Mouse (Mus musculus): ENCODE measurements around the gene Mylip. TPM values are rescaled to one million over a fixed set of nuclear protein-coding genes. Genes with fewer than 3 reads are reported as not detected.
A peak's percentile ranks its signal among the peaks of the same experiment; 100 is the strongest.

The Mylip gene
- total and polyA plus RNA-seq, 3 experiments = 10.5 to 27.1 (median 16.8) TPM

DNA sequence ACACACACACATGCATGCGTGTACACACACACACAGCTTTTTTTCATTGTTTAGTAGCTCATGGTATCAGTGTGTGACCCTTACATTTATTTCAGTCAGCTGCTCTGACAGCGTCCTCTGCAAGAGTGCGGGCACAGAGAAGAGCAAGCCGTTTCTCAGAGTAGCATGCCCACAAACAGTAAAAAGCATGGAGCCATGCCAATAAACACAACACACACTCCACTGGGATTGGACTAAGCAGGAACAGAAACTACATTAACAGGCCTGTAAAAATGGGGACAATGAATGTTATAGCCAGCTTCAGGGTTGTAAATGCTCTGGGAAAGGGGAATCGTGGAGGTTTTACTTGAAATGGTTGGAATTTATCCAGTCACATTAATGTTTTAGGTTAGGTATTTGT is 50.7 kb downstream of the Mylip start:
- H3K4me3 ChIP-seq = no peak overlapping the region
- intact Hi-C loops (cut with DNase I) = loop anchor here (10.0 kb wide), 1 partner anchor 275 kb away; no protein-coding TSS in a partner anchor
- TF ChIP-seq POLR2A (IDR thresholded peaks at IDR 0.05; ENCODE audit: insufficient read depth, low read depth, low read length) (no peak), EP300 (IDR thresholded peaks at IDR 0.05; ENCODE audit: insufficient read depth, low read depth, low read length) (no peak), CTCF (IDR thresholded peaks at IDR 0.05) (no peak)
- 70% methylated on average over 5 of the region's 5 CpGs for WGBS
- no peaks in the 10 kb centered on the region for H3K79me2 ChIP-seq (replicated peaks; ENCODE audit: control insufficient read depth, insufficient read depth, low read length)
- H3K36me3 ChIP-seq (ENCODE audit: control insufficient read depth, insufficient read depth, low read length) = no peaks in the 10 kb centered on the region
- H3K9ac ChIP-seq (ENCODE audit: low read depth, low read length) = no peak overlapping the region
- peaks cover 16% of the 10 kb centered on the region for H3K4me1 ChIP-seq (ENCODE audit: control insufficient read depth, insufficient read depth, low read length)
- no peaks in the 10 kb centered on the region for H3K27me3 ChIP-seq (ENCODE audit: control insufficient read depth, insufficient read depth, low read length)
- no peak overlapping the region for H3K27ac ChIP-seq
- no peak for DNase-seq

DNA sequence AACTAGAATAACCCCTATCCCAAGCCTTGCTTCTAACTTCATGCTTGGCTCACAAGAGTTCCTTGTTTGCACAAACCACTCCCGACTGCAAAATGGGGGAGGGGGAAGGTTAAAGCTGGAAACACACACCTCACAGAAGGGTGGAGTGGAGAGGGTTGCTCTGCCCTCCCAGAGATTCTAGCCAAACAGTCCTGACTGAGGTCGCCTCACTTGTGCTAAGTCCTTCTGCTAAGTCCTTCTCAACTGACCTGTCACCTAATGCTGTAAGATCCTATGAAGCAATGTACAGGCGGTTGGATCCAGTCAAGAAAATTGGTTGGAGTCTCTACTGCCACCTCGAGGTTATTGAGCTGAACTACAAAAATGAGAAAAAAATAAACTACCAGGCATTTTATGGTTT is 52.9 kb downstream of the Mylip start:
- H3K79me2 ChIP-seq (replicated peaks; ENCODE audit: control insufficient read depth, insufficient read depth, low read length) = no peaks in the 10 kb centered on the region
- H3K27ac ChIP-seq = peak overlapping the region; percentile 73
- DNase-seq = peak; percentile 15 to 28
- H3K27me3 ChIP-seq (ENCODE audit: control insufficient read depth, insufficient read depth, low read length) = no peaks in the 10 kb centered on the region
- no peaks in the 10 kb centered on the region for H3K36me3 ChIP-seq (ENCODE audit: control insufficient read depth, insufficient read depth, low read length)
- H3K4me3 ChIP-seq = no peak overlapping the region
- H3K4me1 ChIP-seq (ENCODE audit: control insufficient read depth, insufficient read depth, low read length) = peaks cover 16% of the 10 kb centered on the region
- no peak overlapping the region for H3K9ac ChIP-seq (ENCODE audit: low read depth, low read length)
- 13% methylated on average over 4 of the region's 4 CpGs for WGBS
- intact Hi-C loops (cut with DNase I) = loop anchor here (2.0 to 10.0 kb wide), 4 partner anchors 52 to 412 kb away; no protein-coding TSS in a partner anchor
- no peak for TF ChIP-seq POLR2A (IDR thresholded peaks at IDR 0.05; ENCODE audit: insufficient read depth, low read depth, low read length)
- TF ChIP-seq CTCF (IDR thresholded peaks at IDR 0.05) = peak; percentile 83

DNA sequence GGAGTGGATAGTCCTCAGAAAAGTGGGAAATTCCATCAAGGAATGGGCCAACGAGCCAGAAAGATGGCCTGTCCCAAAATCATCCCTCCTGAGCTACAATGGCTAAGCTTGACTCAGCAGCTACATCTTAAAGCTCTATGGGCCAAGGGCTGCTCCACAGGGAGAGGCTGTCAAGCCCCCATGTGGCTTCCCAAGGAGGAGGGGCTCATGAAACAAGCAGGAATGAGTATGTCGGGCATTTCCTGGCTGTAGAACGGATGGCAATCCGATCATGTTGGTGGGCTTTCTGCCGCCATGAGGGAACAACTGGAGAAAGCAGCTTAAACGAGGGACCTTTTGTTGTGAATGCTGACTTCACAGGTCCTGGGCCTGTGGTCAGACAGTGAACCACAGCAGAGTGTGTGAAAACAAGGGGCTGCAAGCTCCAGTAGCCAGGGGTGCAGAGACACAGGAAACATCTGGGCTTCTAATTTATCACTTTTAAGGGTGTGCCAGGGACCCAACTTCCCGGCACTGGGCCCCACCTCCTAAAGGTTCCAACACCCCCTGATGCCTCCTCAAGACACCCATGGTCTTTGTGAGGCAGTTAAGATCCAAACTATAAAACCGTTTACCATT is 53.5 kb downstream of the Mylip start:
- H3K79me2 ChIP-seq (replicated peaks; ENCODE audit: control insufficient read depth, insufficient read depth, low read length) = no peaks in the 10 kb centered on the region
- no peaks in the 10 kb centered on the region for H3K36me3 ChIP-seq (ENCODE audit: control insufficient read depth, insufficient read depth, low read length)
- no peak overlapping the region for H3K9ac ChIP-seq (ENCODE audit: low read depth, low read length)
- H3K27ac ChIP-seq = peak overlapping the region; percentile 73
- peak; percentile 43 to 54 for DNase-seq
- H3K4me1 ChIP-seq (ENCODE audit: control insufficient read depth, insufficient read depth, low read length) = peaks cover 16% of the 10 kb centered on the region
- WGBS = 31% methylated on average over 8 of the region's 8 CpGs
- H3K4me3 ChIP-seq = no peak overlapping the region
- TF ChIP-seq POLR2A (IDR thresholded peaks at IDR 0.05; ENCODE audit: insufficient read depth, low read depth, low read length) (no peak), EP300 (IDR thresholded peaks at IDR 0.05; ENCODE audit: insufficient read depth, low read depth, low read length) (0 out of 2 replicates have a peak, but pooled peaks have one; percentile 47), CTCF (IDR thresholded peaks at IDR 0.05) (no peak)
- H3K27me3 ChIP-seq (ENCODE audit: control insufficient read depth, insufficient read depth, low read length) = no peaks in the 10 kb centered on the region
- intact Hi-C loops (cut with DNase I) = loop anchor here (2.0 to 10.0 kb wide), 4 partner anchors 52 to 412 kb away; no protein-coding TSS in a partner anchor

DNA sequence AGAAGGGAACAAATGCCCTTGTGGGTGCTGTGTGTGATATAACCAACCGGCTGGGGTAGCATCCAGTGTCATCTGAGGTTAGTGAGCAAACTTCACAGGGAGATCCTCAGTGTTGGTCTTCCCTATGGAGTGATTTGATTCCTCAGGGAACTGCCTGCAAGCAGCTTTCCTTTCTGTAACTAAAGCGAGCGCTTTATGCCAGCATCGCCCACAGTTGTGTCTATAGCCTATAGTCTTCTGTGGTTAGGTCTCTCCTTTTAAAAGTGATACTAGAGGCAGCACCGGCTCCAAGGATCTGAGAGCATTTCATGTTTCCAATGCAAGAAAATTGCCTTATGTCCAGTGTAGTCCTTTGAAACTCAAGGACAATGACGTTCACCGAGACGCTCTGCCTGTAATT is 54.7 kb downstream of the Mylip start:
- H3K4me1 ChIP-seq (ENCODE audit: control insufficient read depth, insufficient read depth, low read length) = peaks cover 16% of the 10 kb centered on the region
- peak overlapping the region; percentile 73 for H3K27ac ChIP-seq
- H3K9ac ChIP-seq (ENCODE audit: low read depth, low read length) = no peak overlapping the region
- no peak overlapping the region for H3K4me3 ChIP-seq
- H3K27me3 ChIP-seq (ENCODE audit: control insufficient read depth, insufficient read depth, low read length) = no peaks in the 10 kb centered on the region
- intact Hi-C loops (cut with DNase I) = loop anchor here (10.0 kb wide), 1 partner anchor 279 kb away; no protein-coding TSS in a partner anchor
- H3K79me2 ChIP-seq (replicated peaks; ENCODE audit: control insufficient read depth, insufficient read depth, low read length) = no peaks in the 10 kb centered on the region
- WGBS = 77% methylated on average over 8 of the region's 8 CpGs
- H3K36me3 ChIP-seq (ENCODE audit: control insufficient read depth, insufficient read depth, low read length) = no peaks in the 10 kb centered on the region
- TF ChIP-seq CTCF (IDR thresholded peaks at IDR 0.05) (no peak), POLR2A (IDR thresholded peaks at IDR 0.05; ENCODE audit: insufficient read depth, low read depth, low read length) (no peak), EP300 (IDR thresholded peaks at IDR 0.05; ENCODE audit: insufficient read depth, low read depth, low read length) (no peak)
- DNase-seq = no peak

DNA sequence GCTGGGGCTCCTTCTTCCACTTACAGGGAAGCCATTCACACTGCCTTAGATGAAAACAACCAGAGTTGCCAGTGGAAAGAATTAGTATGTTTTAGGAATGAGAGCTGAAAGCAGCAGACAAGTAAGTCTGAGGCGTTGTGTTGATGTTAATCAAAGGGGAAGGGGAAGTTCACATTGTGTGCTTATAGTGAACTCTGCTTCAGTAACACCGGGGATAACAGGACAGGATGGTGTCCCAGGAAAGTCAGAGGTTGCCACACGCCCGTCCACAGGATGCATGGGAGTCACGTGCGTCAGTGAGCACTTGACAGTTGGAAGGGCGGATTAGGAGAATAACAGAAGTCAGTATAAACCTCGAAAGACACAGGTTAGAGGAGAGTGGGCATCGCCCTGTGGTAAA is 55.1 kb downstream of the Mylip start:
- Histone ChIP-seq H3K4me3 (no peak overlapping the region), H3K9ac (ENCODE audit: low read depth, low read length) (no peak overlapping the region), H3K36me3 (ENCODE audit: control insufficient read depth, insufficient read depth, low read length) (no peaks in the 10 kb centered on the region), H3K27me3 (ENCODE audit: control insufficient read depth, insufficient read depth, low read length) (no peaks in the 10 kb centered on the region), H3K79me2 (replicated peaks; ENCODE audit: control insufficient read depth, insufficient read depth, low read length) (no peaks in the 10 kb centered on the region), H3K27ac (peak overlapping the region; percentile 73), H3K4me1 (ENCODE audit: control insufficient read depth, insufficient read depth, low read length) (peaks cover 16% of the 10 kb centered on the region)
- TF ChIP-seq POLR2A (IDR thresholded peaks at IDR 0.05; ENCODE audit: insufficient read depth, low read depth, low read length) (no peak), EP300 (IDR thresholded peaks at IDR 0.05; ENCODE audit: insufficient read depth, low read depth, low read length) (peak; percentile 71; the same call in 1 of the 2 replicates)
- WGBS = 40% methylated on average over 9 of the region's 9 CpGs
- intact Hi-C loops (cut with DNase I) = loop anchor here (1.0 to 10.0 kb wide), 2 partner anchors 33 to 280 kb away; no protein-coding TSS in a partner anchor
- DNase-seq = peak in 1 of 2 experiments; percentile 16

DNA sequence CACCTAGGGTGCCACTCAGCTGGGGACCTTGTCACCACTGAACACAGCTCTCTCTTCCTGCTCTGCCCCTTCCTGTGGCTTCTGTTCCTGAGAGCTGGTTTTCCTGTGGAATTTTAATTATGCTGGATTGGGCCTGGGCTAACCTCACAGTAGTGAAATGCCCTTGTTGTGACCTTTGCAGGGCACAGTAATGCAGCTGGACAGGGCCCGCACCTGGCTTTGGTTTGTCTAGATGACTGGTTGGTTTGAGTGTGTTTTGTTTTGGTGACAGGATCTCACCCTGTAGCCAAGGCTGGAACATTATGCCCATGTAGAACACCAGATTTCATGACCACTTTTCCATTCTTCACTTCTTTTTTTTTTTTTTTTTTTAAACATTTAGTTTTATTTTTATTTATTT is 57.1 kb downstream of the Mylip start:
- no peak for DNase-seq
- intact Hi-C loops (cut with DNase I) = loop anchor here (10.0 kb wide), 1 partner anchor 282 kb away; no protein-coding TSS in a partner anchor
- WGBS = 67% methylated on average over 1 of the region's 1 CpGs
- Histone ChIP-seq H3K4me1 (ENCODE audit: control insufficient read depth, insufficient read depth, low read length) (peaks cover 16% of the 10 kb centered on the region), H3K4me3 (no peak overlapping the region), H3K27ac (no peak overlapping the region), H3K27me3 (ENCODE audit: control insufficient read depth, insufficient read depth, low read length) (no peaks in the 10 kb centered on the region), H3K9ac (ENCODE audit: low read depth, low read length) (no peak overlapping the region), H3K36me3 (ENCODE audit: control insufficient read depth, insufficient read depth, low read length) (no peaks in the 10 kb centered on the region), H3K79me2 (replicated peaks; ENCODE audit: control insufficient read depth, insufficient read depth, low read length) (no peaks in the 10 kb centered on the region)
- TF ChIP-seq POLR2A (IDR thresholded peaks at IDR 0.05; ENCODE audit: insufficient read depth, low read depth, low read length) (no peak), CTCF (IDR thresholded peaks at IDR 0.05) (no peak), EP300 (IDR thresholded peaks at IDR 0.05; ENCODE audit: insufficient read depth, low read depth, low read length) (no peak)

All from heart, adult 2 months (tissue).